Mouse (Mus musculus) liver, adult 2 months (tissue): Measurements from ENCODE around the gene Gja10. TPM values are rescaled to one million over a fixed set of nuclear protein-coding genes. Genes with fewer than 3 reads are reported as not detected.

ENCODE experiments used
- DNase-seq: peaks from one replicate; pipeline ENCODE4 v3.0.0-alpha.2; 2011; ENCODE audit warnings: low read depth, low spot score; ENCODE audit errors: extremely low read depth
- H3K27ac ChIP-seq: fragments of 200-500 bp; replicated peaks from 2 replicates; pipeline ENCODE4 v1.5.1; 2012; ENCODE audit warnings: low read depth, mild to moderate bottlenecking, control low read depth, inconsistent platforms, low read length; ENCODE audit not compliant: insufficient read depth
- H3K27me3 ChIP-seq: fragments of 200-500 bp; 2 replicates; pipeline ENCODE4 v1.6.1; 2012; ENCODE audit warnings: mild to moderate bottlenecking, moderate library complexity, low read length, inconsistent platforms; ENCODE audit not compliant: control insufficient read depth, insufficient read depth
- H3K36me3 ChIP-seq: fragments of 200-500 bp; 2 replicates; pipeline ENCODE4 v1.6.1; 2012; ENCODE audit warnings: low read length, inconsistent platforms; ENCODE audit not compliant: control insufficient read depth, insufficient read depth
- H3K4me1 ChIP-seq: fragments of 200-500 bp; 2 replicates; pipeline ENCODE4 v1.6.1; 2011; ENCODE audit warnings: low read length; ENCODE audit not compliant: control insufficient read depth, insufficient read depth
- H3K4me3 ChIP-seq: fragments of 200-500 bp; 2 replicates; pipeline ENCODE4 v1.5.1; 2011; ENCODE audit warnings: low read depth, mild to moderate bottlenecking, control low read depth, low read length, moderate library complexity; ENCODE audit not compliant: insufficient read depth
- H3K79me2 ChIP-seq: fragments of 200-500 bp; 2 replicates; pipeline ENCODE4 v1.6.1; 2012; ENCODE audit warnings: inconsistent platforms, mild to moderate bottlenecking, low read length, moderate library complexity; ENCODE audit not compliant: control insufficient read depth, insufficient read depth
- H3K9ac ChIP-seq: fragments of 200-500 bp; 2 replicates; pipeline ENCODE4 v1.6.1; 2012; ENCODE audit warnings: low read depth, mild to moderate bottlenecking, control low read depth, inconsistent platforms, low read length
- CTCF ChIP-seq: fragments of 200-500 bp; IDR thresholded peaks from 2 replicates; pipeline ENCODE4 v1.5.1; 2011; ENCODE audit warnings: low read depth, low read length, control low read depth
- POLR2A ChIP-seq: fragments of 200-500 bp; IDR thresholded peaks from 2 replicates; pipeline ENCODE4 v1.6.1; 2011; ENCODE audit warnings: low read length, control low read depth; ENCODE audit not compliant: insufficient read depth; ENCODE audit errors: extremely low read depth
- WGBS: fragments of 180-500 bp; shearing (Covaris S2); methylation state at CpG from one replicate; pipeline ENCODE4 v1.1.7; 2018; 5-methylcytosine and 5-hydroxymethylcytosine counted together
- polyA plus RNA-seq: library from polyadenylated mRNA; depleted of rRNA; stranded (reverse); fragments of >200 nt; gene quantifications from 2 replicates; pipeline ENCODE4 v1.2.3, GENCODE M21; 2012; rRNA removed
- total RNA-seq: library from RNA; depleted of rRNA; stranded (reverse); fragments of >200 nt; gene quantifications from 2 replicates; pipeline ENCODE4 v1.2.3, GENCODE M21; 2014; rRNA removed

Gja10 gene
- total RNA-seq (0.18 TPM in 1 of 2 replicates, not detected in the other), polyA plus RNA-seq (0.07 and 0.16 TPM in 2 replicates)

DNA sequence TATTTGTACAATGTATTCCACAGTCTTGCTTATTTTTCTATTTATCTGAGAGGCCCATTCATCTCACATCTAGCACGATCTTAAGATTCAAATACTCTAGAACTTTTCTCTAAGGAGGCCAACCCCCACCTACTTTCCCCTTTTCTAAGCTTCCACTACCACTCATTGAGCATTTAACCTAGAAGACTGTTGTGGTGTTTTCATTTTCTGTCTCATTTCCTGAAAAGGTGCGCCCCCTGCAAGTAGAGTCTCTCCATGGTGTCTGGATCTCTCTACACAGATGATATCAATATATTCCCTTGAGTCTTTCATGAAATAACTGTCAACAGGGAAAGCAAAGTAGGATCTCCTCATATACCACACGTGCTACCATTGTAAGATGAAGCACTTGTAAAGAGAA lies at the start of gene Gja10:
TSS of gene Gja10 (minus strand) at position 101 of the 400 bp plus-strand sequence.
- Histone ChIP-seq H3K36me3 (no peaks in the 10 kb centered on the region), H3K4me1 (no peaks in the 10 kb centered on the region), H3K27me3 (no peaks in the 10 kb centered on the region), H3K79me2 (no peaks in the 10 kb centered on the region), H3K27ac (no peak within 1 kb of the TSS), H3K4me3 (no peak within 1 kb of the TSS), H3K9ac (no peak within 1 kb of the TSS)
- TF ChIP-seq POLR2A (no peak), CTCF (no peak)
- WGBS = 68% methylated on average over 3 of the region's 3 CpGs
- no peak for DNase-seq

DNA sequence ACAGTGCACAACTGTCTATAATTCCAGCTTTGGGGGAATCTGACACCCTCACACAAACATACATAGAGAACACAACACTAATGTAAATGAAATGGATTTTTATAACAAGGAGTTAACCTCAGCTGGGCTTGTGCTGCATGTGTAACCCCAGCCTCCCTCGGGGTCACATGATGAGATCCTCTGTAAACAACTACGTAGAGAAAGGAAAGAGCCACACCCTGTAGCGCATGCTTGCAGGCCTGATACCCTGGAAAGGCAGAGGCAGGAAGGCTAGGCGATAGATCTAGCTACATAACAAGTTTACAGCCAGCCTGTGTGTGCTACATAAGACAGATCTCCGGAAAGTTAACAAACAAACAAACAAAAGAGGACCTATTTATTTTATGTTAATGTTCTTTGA lies 49.1 kb upstream of the Gja10 start:
- no peak overlapping the region for H3K27ac ChIP-seq
- H3K36me3 ChIP-seq = peaks cover 26% of the 10 kb centered on the region
- no peak for DNase-seq
- no peak overlapping the region for H3K9ac ChIP-seq
- no peak overlapping the region for H3K4me3 ChIP-seq
- no peaks in the 10 kb centered on the region for H3K4me1 ChIP-seq
- 63% methylated on average over 5 of the region's 5 CpGs for WGBS
- no peak for TF ChIP-seq CTCF
- TF ChIP-seq POLR2A = no peak
- H3K79me2 ChIP-seq = no peaks in the 10 kb centered on the region
- H3K27me3 ChIP-seq = no peaks in the 10 kb centered on the region

DNA sequence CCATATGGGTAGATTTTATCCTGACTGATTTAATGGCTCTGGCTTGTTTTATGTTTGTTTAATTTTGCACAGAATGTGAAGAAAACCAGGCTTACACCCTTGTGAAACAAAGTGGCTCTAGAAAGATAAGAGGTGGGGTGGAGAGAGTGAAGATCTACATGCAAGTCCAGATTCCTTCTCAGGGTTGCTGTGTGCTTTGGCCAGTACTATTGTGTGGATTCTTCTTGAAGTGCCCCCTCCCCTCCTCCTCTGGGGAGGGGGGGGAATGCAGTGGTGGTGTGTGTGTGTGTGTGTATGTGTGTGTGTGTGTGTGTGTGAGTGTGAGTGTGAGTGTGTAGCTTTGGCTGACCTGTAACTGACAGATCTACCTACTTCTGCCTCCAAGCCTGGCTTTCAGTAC lies 19.1 kb upstream of the Gja10 start:
- Histone ChIP-seq H3K4me3 (no peak overlapping the region), H3K27me3 (no peaks in the 10 kb centered on the region), H3K9ac (no peak overlapping the region), H3K4me1 (no peaks in the 10 kb centered on the region), H3K79me2 (peaks cover 5% of the 10 kb centered on the region; the same call in 1 of the 2 replicates), H3K27ac (no peak overlapping the region), H3K36me3 (peaks cover 6% of the 10 kb centered on the region)
- no peak for DNase-seq
- TF ChIP-seq POLR2A = no peak
- TF ChIP-seq CTCF = no peak

DNA sequence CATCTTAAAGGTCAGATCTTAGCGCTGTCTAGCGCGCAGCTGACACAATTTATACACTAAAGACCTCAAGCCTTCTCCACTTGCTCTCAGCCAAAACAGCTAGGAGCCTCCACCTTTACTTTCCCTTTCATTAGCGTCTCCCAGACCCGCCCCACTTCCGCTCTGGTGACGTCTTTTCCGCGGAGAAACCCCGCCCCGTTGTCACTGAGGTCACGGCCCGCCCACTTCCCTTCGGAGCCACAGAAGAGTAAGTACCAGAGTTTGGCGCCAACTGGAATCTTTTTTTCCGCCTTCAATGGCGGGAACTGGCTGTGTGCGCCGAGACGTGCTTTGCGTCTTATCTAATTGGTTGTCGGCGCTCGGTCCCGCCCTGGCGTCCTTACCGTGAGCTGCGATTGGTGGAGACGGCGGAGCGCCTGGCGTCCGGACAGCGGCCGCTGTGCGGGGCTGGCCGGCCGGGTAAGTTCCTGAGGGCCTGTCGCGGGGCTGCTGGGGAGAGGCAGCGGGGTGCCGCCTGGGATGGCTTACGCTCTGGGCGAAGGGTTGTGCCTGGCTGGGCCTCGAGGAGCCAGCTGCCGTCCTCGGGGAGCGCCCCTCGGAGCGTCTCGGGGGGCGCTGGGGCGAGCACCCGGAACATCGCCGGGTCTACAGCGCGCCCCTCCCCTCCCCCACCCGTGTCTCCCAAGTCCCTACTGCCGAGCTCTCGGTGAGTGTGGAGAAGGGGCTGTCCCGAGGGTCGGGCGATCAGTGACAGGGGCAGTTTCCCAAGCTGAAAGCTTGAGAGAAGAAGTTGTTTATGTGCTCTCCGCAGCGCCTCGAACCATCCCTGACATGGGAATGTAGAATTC lies 12.7 kb upstream of the Gja10 start, which contains the start of gene Casp8ap2:
TSS of gene Casp8ap2 (plus strand) at position 418 of the 848 bp plus-strand sequence.
- DNase-seq = peak; percentile 97
- Histone ChIP-seq H3K9ac (peak within 1 kb of the TSS; percentile 91), H3K27me3 (no peaks in the 10 kb centered on the region), H3K4me1 (no peaks in the 10 kb centered on the region), H3K79me2 (peaks cover 11% of the 10 kb centered on the region; the same call in 1 of the 2 replicates), H3K4me3 (peak within 1 kb of the TSS; percentile 87), H3K36me3 (no peaks in the 10 kb centered on the region), H3K27ac (peak within 1 kb of the TSS; percentile 65)
- under 1% methylated on average over 67 of the region's 67 CpGs for WGBS
- TF ChIP-seq CTCF (no peak), POLR2A (peak; percentile 41; the same call in 1 of the 2 replicates)

DNA sequence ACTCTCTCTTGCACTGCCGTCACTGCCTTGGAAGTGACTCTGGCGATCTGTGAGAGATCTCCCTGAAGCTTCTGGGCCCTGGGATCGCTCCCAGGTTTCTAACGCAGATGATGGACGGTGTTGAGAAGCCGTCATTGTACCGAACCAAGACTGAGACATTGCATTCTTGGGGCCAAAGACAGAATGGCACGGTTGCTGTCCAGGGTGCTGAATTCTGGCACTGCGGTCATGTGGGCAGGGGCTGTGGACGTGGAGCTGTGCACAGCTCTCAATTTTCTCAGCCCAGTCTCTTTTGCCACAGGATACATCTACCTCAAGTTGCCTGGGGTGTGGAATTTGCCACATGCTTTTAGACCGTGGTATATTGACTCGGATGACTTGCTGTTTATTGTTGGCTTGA lies 1.4 kb downstream of the Gja10 start:
- no peaks in the 10 kb centered on the region for H3K79me2 ChIP-seq
- no peaks in the 10 kb centered on the region for H3K4me1 ChIP-seq
- TF ChIP-seq POLR2A (no peak), CTCF (no peak)
- H3K9ac ChIP-seq = no peak overlapping the region
- no peaks in the 10 kb centered on the region for H3K36me3 ChIP-seq
- DNase-seq = no peak
- H3K27me3 ChIP-seq = no peaks in the 10 kb centered on the region
- H3K4me3 ChIP-seq = no peak overlapping the region
- WGBS = 30% methylated on average over 12 of the region's 12 CpGs
- no peak overlapping the region for H3K27ac ChIP-seq

DNA sequence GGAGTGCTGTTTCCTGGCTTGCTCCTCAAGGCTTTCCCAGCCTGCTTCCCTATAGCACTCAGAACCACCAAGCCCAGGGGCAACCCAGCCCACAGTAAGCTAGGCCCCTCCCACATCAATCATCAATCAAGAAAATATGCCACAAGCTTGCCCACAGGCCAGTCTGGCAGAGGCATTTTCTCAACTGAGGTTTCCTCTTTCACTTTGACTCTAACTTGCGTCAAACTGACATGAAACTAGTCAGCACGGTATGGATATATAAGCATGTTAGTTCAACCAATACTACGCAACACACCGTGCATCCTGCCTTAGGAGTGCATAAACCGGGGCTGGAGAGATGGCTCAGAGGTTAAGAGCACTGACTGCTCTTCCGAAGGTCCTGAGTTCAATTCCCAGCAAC lies 14.3 kb downstream of the Gja10 start:
- Histone ChIP-seq H3K4me1 (no peaks in the 10 kb centered on the region), H3K27me3 (no peaks in the 10 kb centered on the region), H3K9ac (no peak overlapping the region), H3K27ac (no peak overlapping the region), H3K79me2 (no peaks in the 10 kb centered on the region), H3K36me3 (no peaks in the 10 kb centered on the region), H3K4me3 (no peak overlapping the region)
- 85% methylated on average over 6 of the region's 6 CpGs for WGBS
- TF ChIP-seq POLR2A (no peak), CTCF (no peak)
- no peak for DNase-seq
